Mouse (Mus musculus) granulocyte monocyte progenitor cell, adult 5-6 weeks (primary cell): ENCODE measurements around the gene Arap1. TPM values are rescaled to one million over a fixed set of nuclear protein-coding genes. Genes with fewer than 3 reads are reported as not detected.

Experiments
- ATAC-seq: replicated peaks from 2 replicates; pipeline ENCODE4 v1.8.0; 2016; ENCODE audit warnings: mild to moderate bottlenecking, moderate TSS enrichment, inconsistent platforms; ENCODE audit not compliant: poor library complexity, severe bottlenecking
- total RNA-seq, 2 experiments: library from RNA; stranded (forward) in 1 of 2; stranded (reverse) in 1 of 2; fragments of 200-712, 200-1000 nt in 1 of 2; fragments of >200 nt in 1 of 2; fragmentation: Nextera tagmentation in 1 of 2; gene quantifications; 2 replicates each; pipeline ENCODE4 v1.2.3; 2014 to 2017

The Arap1 gene
- total RNA-seq (2014; fragmentation: Nextera tagmentation) (59.2 and 81.5 TPM in 2 replicates), total RNA-seq (2017) (27.4 and 64.6 TPM in 2 replicates)

- peak; percentile 65 for ATAC-seq
Observed at GRCm38 (mm10) chr7:101347767-101348270, at the start of gene Arap1. Gene Arap1, plus strand, starts transcription at chr7:101348067.

- no peak for ATAC-seq
Observed at GRCm38 (mm10) chr7:101298375-101298774, 49.5 kb upstream of the Arap1 start.

DNA sequence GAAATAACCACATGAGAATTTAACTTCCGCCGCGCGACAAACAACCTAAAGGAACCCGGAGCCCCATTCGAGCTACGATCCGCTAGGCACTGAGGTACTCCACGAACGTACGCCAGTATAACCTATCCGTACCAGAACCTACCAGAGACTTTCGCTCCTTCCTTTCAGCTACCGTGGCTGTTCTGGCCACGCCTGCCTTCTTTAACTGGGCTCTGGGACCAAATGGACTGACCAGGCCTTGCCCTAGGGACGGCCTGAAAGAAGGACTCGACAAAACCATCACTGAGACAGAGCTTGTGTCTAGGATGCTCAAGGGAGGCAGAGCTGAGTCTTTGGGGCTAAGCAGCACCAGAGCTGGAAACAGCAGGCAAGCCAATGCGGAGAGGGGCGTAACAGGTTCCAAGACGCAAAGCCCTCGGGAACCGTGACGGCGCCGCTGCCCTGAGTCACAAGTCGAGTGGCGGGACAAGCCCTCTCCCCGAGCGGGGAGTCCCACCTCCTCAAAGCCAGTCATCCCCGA lies 46.4 kb upstream of the Arap1 start:
- ATAC-seq = peak; percentile 23

DNA sequence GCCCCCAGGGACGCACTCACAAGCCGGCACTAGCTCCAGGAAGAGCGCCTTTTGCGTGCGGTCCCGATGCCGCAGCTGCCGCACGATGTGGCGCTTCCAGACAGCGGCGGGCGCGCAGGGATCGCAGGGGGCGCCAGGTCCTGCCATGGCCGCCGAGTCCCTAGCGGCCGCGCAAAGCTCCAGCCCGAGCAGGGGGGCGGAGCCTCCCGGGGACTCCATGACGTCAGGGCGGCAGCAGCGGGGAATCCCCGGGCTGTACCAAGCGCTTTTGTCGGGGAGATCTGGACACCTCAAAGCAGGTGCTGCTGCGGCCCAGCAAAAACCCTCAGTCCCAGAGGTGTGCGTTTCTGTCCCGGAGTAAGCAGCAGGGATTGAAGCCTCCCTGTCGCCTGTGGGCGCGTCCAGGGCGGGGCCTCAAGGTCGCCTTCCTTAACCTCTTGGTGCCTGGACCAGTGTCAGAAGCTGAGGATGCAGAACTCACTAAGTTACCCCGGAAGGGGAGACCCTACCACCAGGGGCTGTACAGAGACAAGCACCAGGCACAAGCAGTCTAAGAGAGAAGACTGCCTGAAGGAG lies 45.9 kb upstream of the Arap1 start, which contains the start of gene Atg16l2:
Atg16l2 (minus strand) TSS at position 371 of the 576 bp plus-strand sequence.
- ATAC-seq = peak; percentile 83

GRCm38 (mm10) chr7:101302691-101303090 lies 45.2 kb upstream of the Arap1 start:
- no peak for ATAC-seq

- ATAC-seq = no peak
Observed at GRCm38 (mm10) chr7:101306841-101307240, 41.0 kb upstream of the Arap1 start.

- peak; percentile 6; the same call in 1 of the 2 replicates for ATAC-seq
Observed at GRCm38 (mm10) chr7:101309985-101310326, 37.9 kb upstream of the Arap1 start.

DNA sequence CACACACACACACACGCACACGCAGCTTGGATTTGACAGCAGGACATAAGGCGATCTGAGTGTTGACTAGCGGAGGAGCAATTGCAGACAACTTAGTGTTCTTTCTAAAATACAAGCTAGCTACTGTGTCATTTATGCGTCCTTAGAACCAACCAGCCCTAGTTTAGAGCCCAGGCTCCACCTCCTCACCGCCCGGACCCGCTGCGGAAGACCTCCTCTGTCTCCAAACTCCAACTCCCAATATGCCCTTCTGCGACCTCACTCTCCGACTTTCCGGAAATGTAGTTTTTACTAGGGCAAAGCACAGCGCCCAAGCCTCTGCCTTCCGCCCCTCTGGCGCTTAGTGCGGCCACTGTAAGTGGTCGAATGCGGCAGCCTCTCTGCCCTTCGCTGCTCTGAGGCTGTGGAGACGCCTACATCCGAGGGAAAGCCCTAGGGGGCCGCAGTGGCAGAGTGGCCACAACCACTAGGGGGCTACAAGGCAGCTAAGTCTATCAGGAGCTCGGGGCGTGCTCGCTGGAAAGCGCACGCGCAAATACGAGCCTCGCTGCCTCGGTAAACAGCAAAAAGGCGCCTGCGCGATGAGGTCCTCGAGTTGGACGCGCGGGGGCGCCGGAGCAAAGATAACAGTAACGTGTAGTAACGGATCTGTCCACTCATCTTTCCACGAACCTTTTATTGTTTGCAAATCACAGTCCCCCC lies 37.4 kb upstream of the Arap1 start:
- peak; percentile 89 for ATAC-seq

DNA sequence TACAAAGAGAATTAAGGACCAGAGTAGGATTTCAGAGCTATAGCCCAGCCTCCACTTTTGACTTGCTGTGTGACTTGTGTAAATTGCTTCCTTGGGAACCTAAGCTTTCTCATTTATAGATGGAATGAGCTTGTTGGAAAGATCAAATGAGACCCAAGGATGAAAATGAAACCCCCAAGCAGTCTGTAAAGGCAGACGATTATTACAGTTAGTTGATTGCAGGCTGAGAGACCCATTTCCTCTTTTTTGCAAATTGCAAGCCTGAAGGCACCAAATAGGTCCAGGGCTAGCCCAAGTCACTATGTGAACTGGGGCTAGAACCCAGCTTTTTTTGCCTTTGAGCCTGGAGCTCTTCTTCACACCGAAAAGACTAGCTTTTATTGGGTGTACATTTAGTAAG lies 36.8 kb upstream of the Arap1 start:
- ATAC-seq = peak; percentile 31

- no peak for ATAC-seq
Observed at GRCm38 (mm10) chr7:101313033-101313432, 34.8 kb upstream of the Arap1 start.

- ATAC-seq = no peak
Observed at GRCm38 (mm10) chr7:101314396-101314795, 33.5 kb upstream of the Arap1 start.

GRCm38 (mm10) chr7:101315699-101316098 lies 32.2 kb upstream of the Arap1 start:
- no peak for ATAC-seq

DNA sequence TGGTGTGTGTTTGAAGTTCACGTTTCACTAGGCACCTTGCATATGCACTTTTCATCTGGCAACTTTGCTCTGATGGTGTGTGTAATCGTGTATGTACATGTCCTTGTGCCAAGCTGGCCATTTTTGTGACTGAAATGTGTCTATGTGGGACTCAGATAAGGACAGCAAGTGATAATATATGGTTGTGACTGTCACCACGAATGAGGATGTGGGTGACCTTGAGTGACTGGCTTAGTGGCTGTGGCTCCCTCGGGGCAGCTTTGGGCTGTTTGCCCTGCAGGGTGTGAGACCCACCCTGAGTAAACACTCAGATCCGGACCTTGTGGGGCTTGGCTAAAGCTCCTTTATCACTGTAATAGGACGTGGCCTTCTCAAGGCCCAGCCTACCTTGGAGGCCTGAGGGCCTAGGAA lies 31.3 kb upstream of the Arap1 start:
- ATAC-seq = peak; percentile 28; the same call in 1 of the 2 replicates

DNA sequence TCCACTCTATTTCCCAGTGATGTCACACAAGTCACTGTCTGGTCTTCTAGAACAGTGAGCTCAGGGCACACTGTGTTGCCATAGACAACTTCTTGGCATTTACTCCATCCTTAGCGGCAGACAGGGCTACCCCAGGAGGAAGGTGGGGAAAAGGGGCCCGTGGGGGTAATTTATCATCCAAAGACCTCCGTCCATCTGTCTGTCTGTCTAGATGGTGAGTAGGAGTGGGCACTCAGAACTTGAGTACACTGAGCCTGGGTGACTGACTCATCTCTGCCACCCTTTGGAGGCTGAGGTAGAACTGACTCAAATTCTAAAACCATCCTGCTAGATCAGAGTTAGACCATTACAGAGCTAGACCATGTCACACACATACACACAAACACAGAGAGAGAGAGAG lies 30.9 kb upstream of the Arap1 start, which contains the start of gene Stard10:
Stard10 (plus strand) TSS at position 73 of the 400 bp plus-strand sequence.
- ATAC-seq = no peak

DNA sequence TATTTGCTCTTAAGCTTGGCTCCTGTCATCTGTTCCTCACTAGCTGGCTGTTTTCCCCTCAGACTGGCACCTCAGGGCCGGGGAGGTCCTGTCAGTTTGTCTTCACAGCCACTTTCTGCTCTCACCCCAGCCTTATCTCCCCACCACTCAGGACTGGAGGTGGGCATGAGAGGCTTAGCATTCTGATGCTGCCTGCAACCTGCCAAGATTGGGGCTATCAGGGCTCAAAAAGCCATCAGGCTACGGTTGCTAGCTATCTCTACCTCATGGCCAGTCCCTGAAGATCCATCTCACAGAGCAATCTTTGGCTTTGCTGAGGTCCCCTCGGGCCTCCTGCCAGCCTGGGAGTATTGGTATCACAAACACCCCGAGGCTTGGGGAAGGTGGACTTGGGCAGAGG lies 29.0 kb upstream of the Arap1 start:
- ATAC-seq = no peak

- no peak for ATAC-seq
Observed at GRCm38 (mm10) chr7:101319796-101320195, 28.1 kb upstream of the Arap1 start.

DNA sequence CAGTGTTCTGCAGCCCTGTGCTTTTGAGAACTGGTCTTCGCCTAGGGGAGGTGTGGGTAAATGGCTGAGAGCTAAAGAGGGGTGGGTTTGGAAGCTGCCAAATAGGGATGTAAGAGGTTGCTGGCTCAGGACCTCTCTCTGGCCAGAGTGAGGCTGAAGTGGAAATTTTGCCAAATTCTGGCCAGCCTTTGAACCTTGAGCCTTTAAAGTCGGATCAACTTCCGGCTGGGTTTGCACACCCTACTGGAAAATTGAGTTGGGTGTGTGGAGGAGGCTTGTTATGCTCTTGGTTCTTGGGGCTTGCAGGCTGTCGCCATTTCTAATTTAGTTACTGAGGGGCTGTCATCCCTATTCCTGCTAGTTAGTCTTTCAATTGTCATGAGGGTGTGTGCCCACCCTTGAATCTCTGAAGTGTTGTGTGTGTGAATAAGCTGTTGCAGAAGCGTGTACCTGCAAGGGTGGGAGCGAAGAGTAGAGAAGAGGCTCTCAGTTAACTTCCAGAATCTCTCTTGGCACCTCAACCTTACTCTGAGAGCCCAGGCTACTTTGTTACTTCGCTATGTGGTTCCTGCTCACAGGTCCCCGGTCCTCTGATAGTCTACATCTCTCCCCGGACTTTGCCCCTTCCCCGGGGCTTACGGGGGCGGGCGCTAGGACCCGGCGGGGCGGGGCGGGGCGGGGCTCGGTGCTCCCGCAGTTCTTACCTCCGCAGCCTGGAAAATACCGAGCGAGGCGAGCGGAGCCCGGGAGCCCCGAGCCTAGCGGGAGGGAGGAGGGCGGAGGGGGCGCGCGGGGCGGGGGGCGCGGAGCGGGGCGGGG lies 27.3 kb upstream of the Arap1 start:
- 0 out of 2 replicates have a peak, but pooled peaks have one; percentile 11 for ATAC-seq

- ATAC-seq = peak; percentile 13; the same call in 1 of the 2 replicates
Observed at GRCm38 (mm10) chr7:101321218-101321827, 26.5 kb upstream of the Arap1 start.

- ATAC-seq = no peak
Observed at GRCm38 (mm10) chr7:101323141-101323594, 24.7 kb upstream of the Arap1 start.
